Mouse (Mus musculus) G1E (cell line): ENCODE data around the gene Cisd3.

Experiments
- CTCF ChIP-seq: IDR thresholded peaks from 2 replicates; pipeline ENCODE4 v1.5.1; 2012; ENCODE audit warnings: low read depth, low read length, inconsistent platforms, mixed read lengths
- TAL1 ChIP-seq: conservative IDR thresholded peaks from 2 replicates; pipeline ENCODE4 v1.6.1; 2012; ENCODE audit warnings: low read depth, low read length, inconsistent platforms, mixed read lengths

DNA sequence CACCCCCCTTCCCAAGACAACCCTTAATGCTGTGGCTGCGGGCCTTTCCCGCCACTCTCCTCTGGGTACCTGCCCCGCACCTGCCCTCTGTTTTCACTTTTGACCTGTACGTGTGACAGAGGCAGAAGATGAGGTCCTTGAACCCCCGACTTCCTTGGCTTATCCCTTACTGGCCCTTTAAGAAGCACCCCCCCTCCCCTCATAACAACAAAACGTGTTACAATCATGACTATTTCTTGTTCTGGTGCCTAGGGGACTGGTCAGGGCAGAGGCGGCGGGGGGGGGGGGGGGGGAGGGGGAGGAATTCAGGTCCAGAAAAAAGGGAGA is 21.3 kb upstream of the Cisd3 start:
- no peak for TF ChIP-seq CTCF
- no peak for TF ChIP-seq TAL1
